Mouse (Mus musculus) ES-E14 (cell line): ENCODE results near the gene Atpaf2.

Experiments used
- CHD2 ChIP-seq: IDR thresholded peaks from 2 replicates; pipeline ENCODE4 v1.6.1; 2014; ENCODE audit warnings: mild to moderate bottlenecking, low read depth, low read length, inconsistent platforms
- HCFC1 ChIP-seq: IDR thresholded peaks from 2 replicates; pipeline ENCODE4 v1.6.1; 2012; ENCODE audit warnings: low read length, inconsistent platforms, borderline replicate concordance; ENCODE audit not compliant: insufficient read depth
- MAFK ChIP-seq: IDR thresholded peaks from 2 replicates; pipeline ENCODE4 v1.6.1; 2014; ENCODE audit warnings: mild to moderate bottlenecking, low read depth, low read length, inconsistent platforms; ENCODE audit not compliant: insufficient read depth
- ZC3H11A ChIP-seq: IDR thresholded peaks from 2 replicates; pipeline ENCODE4 v1.6.1; 2012; ENCODE audit warnings: low read depth, mild to moderate bottlenecking, inconsistent platforms, low read length, borderline replicate concordance

- no peak for TF ChIP-seq MAFK
- no peak for TF ChIP-seq CHD2
- TF ChIP-seq ZC3H11A: no peak
- no peak for TF ChIP-seq HCFC1
Observed at GRCm38 (mm10) chr11:60385946-60386345, 32.3 kb downstream of the Atpaf2 start.
